Mouse (Mus musculus): Measurements from ENCODE around the gene Fam240a. TPM values are rescaled to one million over a fixed set of nuclear protein-coding genes. Genes with fewer than 3 reads are reported as not detected.
A peak's percentile ranks its signal among the peaks of the same experiment; 100 is the strongest.

Gene Fam240a
- not detected in 2 replicates for polyA plus RNA-seq (2016; fragmentation: Nextera tagmentation; extraction: Ambion mirVana)

- Histone ChIP-seq H3K27ac (no peak within 1 kb of the TSS), H3K4me3 (no peak within 1 kb of the TSS), H3K9me3 (replicated peaks) (no peaks in the 10 kb centered on the region), H3K4me1 (peaks cover 5% of the 10 kb centered on the region; the same call in 1 of the 2 replicates), H3K36me3 (no peaks in the 10 kb centered on the region), H3K27me3 (ENCODE audit: low read depth, poor library complexity, severe bottlenecking) (no peaks in the 10 kb centered on the region)
- WGBS = 90% methylated on average over 7 of the region's 7 CpGs
- no peak for DNase-seq (ENCODE audit: low spot score)
These were observed at the start of gene Fam240a for GRCm38 (mm10) chr9:110916786-110917185. Gene Fam240a (minus strand): TSS chr9:110916861.

DNA sequence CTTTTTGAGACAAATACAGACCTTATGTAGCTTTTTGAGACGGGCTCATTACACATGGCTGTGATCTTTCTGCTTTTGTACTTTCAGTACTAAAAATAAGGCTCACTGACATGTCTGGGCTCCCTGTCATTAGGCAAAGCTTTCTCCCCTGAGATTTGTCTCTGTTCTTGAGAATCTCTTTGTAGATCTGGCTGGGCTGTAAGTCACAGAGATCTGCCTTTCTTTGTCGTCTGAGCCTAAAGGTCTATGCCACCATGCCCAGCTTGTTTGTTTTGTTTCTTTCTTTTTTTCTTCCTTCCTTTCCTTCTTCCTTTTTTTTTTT, 49.2 kb upstream of the Fam240a start:
- Histone ChIP-seq H3K27me3 (ENCODE audit: low read depth, poor library complexity, severe bottlenecking) (no peaks in the 10 kb centered on the region), H3K4me3 (no peak overlapping the region), H3K4me1 (no peaks in the 10 kb centered on the region), H3K27ac (no peak overlapping the region), H3K36me3 (no peaks in the 10 kb centered on the region), H3K9me3 (replicated peaks) (no peaks in the 10 kb centered on the region)
- 83% methylated on average over 2 of the region's 2 CpGs for WGBS
- no peak for DNase-seq (ENCODE audit: low spot score)

GRCm38 (mm10) chr9:110965062-110965909, 48.6 kb upstream of the Fam240a start:
- H3K36me3 ChIP-seq = no peaks in the 10 kb centered on the region
- no peak for DNase-seq (ENCODE audit: low spot score)
- H3K9me3 ChIP-seq (replicated peaks) = no peaks in the 10 kb centered on the region
- H3K4me1 ChIP-seq = no peaks in the 10 kb centered on the region
- no peak overlapping the region for H3K4me3 ChIP-seq
- WGBS = 91% methylated on average over 22 of the region's 22 CpGs
- no peaks in the 10 kb centered on the region for H3K27me3 ChIP-seq (ENCODE audit: low read depth, poor library complexity, severe bottlenecking)
- no peak overlapping the region for H3K27ac ChIP-seq

- Histone ChIP-seq H3K27ac (no peak overlapping the region), H3K4me1 (no peaks in the 10 kb centered on the region), H3K27me3 (ENCODE audit: low read depth, poor library complexity, severe bottlenecking) (no peaks in the 10 kb centered on the region), H3K4me3 (no peak overlapping the region), H3K9me3 (replicated peaks) (no peaks in the 10 kb centered on the region), H3K36me3 (no peaks in the 10 kb centered on the region)
- 93% methylated on average over 8 of the region's 8 CpGs for WGBS
- DNase-seq (ENCODE audit: low spot score) = no peak
These were observed 47.0 kb upstream of the Fam240a start for GRCm38 (mm10) chr9:110963566-110964115.

- H3K27ac ChIP-seq = no peak overlapping the region
- WGBS = 97% methylated on average over 8 of the region's 8 CpGs
- no peak for DNase-seq (ENCODE audit: low spot score)
- H3K4me3 ChIP-seq = no peak overlapping the region
- H3K36me3 ChIP-seq = no peaks in the 10 kb centered on the region
- H3K4me1 ChIP-seq = peaks cover 5% of the 10 kb centered on the region; the same call in 1 of the 2 replicates
- peaks cover under 1% of the 10 kb centered on the region; the same call in 1 of the 2 replicates for H3K27me3 ChIP-seq (ENCODE audit: low read depth, poor library complexity, severe bottlenecking)
- no peaks in the 10 kb centered on the region for H3K9me3 ChIP-seq (replicated peaks)
These were observed 44.7 kb upstream of the Fam240a start for GRCm38 (mm10) chr9:110961386-110961785.

GRCm38 (mm10) chr9:110960230-110961149, 43.8 kb upstream of the Fam240a start:
- no peak for DNase-seq (ENCODE audit: low spot score)
- H3K4me1 ChIP-seq = peaks cover 5% of the 10 kb centered on the region; the same call in 1 of the 2 replicates
- no peak overlapping the region for H3K27ac ChIP-seq
- H3K4me3 ChIP-seq = no peak overlapping the region
- no peaks in the 10 kb centered on the region for H3K36me3 ChIP-seq
- whole genome bisulfite sequencing = 86% methylated on average over 13 of the region's 13 CpGs
- no peaks in the 10 kb centered on the region for H3K9me3 ChIP-seq (replicated peaks)
- H3K27me3 ChIP-seq (ENCODE audit: low read depth, poor library complexity, severe bottlenecking) = peaks cover 9% of the 10 kb centered on the region

DNA sequence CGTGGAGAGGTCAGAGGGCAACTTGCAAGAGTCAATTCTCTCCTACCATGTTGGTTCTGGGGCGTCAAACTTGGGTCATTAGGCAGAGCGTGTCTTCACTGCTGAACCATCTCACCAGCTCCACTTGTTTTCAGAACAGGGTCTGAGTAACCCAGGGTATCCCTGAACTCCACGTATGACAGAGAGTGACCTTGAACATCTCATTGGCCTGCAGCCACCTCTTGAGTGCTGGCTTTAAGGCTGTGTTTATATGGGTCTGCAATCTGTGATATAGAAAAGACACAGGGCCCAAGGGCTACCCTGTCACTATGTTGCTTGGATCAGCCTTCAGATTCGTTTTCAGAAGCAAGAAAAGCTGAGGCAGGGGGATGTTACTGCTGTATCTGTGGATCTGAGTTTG, 43.0 kb upstream of the Fam240a start:
- Histone ChIP-seq H3K36me3 (no peaks in the 10 kb centered on the region), H3K27ac (no peak overlapping the region), H3K4me1 (peaks cover 5% of the 10 kb centered on the region; the same call in 1 of the 2 replicates), H3K27me3 (ENCODE audit: low read depth, poor library complexity, severe bottlenecking) (peaks cover 18% of the 10 kb centered on the region), H3K4me3 (no peak overlapping the region), H3K9me3 (replicated peaks) (no peaks in the 10 kb centered on the region)
- no peak for DNase-seq (ENCODE audit: low spot score)
- 91% methylated on average over 5 of the region's 5 CpGs for WGBS

DNA sequence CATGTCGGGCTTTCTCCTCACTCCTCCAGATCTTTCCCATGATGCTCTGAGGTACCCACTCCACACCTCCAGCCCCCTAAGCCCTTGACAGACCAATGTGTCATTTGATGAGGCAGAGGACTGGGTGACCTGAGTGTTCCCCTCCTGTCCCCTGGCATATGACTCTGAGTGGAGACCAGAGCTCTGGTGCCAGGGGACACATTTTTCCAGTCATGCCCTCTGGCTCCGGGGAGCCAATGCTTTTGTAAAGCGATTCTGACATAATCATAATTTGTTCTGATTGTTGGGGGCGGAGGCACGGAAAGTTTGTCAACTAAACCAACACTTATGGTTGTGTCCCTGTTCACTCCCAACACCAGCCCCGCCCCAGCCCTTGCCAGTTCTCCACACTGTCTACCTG, 39.3 kb upstream of the Fam240a start:
- H3K9me3 ChIP-seq (replicated peaks) = no peaks in the 10 kb centered on the region
- no peaks in the 10 kb centered on the region for H3K36me3 ChIP-seq
- 91% methylated on average over 6 of the region's 6 CpGs for WGBS
- H3K4me1 ChIP-seq = peaks cover 16% of the 10 kb centered on the region
- H3K27me3 ChIP-seq (ENCODE audit: low read depth, poor library complexity, severe bottlenecking) = peaks cover 55% of the 10 kb centered on the region
- no peak for DNase-seq (ENCODE audit: low spot score)
- no peak overlapping the region for H3K27ac ChIP-seq
- H3K4me3 ChIP-seq = no peak overlapping the region

DNA sequence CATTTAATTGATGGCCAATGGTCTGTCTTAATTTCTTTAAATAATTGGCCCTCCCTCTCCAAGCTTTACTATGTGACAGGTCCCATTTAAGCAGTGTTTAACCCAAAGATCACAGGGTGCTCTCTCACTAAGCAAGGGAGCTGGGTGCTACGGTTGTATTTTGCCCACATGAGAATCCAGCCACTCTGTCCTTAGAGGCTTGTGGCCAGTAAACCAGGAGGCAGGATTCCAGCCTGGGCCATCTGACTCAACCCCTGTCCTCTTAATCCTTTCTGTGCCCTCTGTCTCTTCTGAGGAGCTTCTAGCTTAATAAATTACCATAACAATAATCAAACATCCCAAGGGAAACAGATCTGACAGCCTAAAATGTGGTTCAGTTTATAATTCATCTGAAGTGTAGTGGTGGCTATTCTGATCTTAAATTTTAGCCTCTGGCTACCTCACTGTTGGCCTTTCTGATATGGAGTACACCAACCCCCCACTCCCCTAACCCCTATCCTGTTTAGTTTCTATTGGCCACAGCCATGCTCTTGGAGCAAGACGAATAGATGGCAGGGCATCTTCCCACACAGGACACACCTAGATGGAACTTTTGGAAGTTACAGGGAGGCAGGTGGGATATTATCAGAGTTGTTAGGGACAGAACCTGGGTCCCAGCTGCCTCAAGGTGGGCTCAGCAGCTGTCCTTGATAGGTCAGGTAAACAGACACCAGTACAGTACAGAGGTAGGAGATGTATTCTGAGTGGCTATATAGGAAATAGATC, 38.2 kb upstream of the Fam240a start:
- peaks cover 57% of the 10 kb centered on the region for H3K27me3 ChIP-seq (ENCODE audit: low read depth, poor library complexity, severe bottlenecking)
- WGBS = 51% methylated on average over 2 of the region's 2 CpGs
- DNase-seq (ENCODE audit: low spot score) = no peak
- H3K4me1 ChIP-seq = peaks cover 16% of the 10 kb centered on the region
- no peaks in the 10 kb centered on the region for H3K9me3 ChIP-seq (replicated peaks)
- no peaks in the 10 kb centered on the region for H3K36me3 ChIP-seq
- H3K27ac ChIP-seq = no peak overlapping the region
- H3K4me3 ChIP-seq = no peak overlapping the region

- peak overlapping the region; percentile 63 for H3K4me3 ChIP-seq
- peak overlapping the region; percentile 63; the same call in 1 of the 2 replicates for H3K27ac ChIP-seq
- peaks cover 63% of the 10 kb centered on the region for H3K27me3 ChIP-seq (ENCODE audit: low read depth, poor library complexity, severe bottlenecking)
- H3K4me1 ChIP-seq = peaks cover 16% of the 10 kb centered on the region
- no peaks in the 10 kb centered on the region for H3K9me3 ChIP-seq (replicated peaks)
- H3K36me3 ChIP-seq = no peaks in the 10 kb centered on the region
- WGBS = under 1% methylated on average over 44 of the region's 44 CpGs
- peak; percentile 74 for DNase-seq (ENCODE audit: low spot score)
These were observed 37.1 kb upstream of the Fam240a start for GRCm38 (mm10) chr9:110953550-110954461.

DNA sequence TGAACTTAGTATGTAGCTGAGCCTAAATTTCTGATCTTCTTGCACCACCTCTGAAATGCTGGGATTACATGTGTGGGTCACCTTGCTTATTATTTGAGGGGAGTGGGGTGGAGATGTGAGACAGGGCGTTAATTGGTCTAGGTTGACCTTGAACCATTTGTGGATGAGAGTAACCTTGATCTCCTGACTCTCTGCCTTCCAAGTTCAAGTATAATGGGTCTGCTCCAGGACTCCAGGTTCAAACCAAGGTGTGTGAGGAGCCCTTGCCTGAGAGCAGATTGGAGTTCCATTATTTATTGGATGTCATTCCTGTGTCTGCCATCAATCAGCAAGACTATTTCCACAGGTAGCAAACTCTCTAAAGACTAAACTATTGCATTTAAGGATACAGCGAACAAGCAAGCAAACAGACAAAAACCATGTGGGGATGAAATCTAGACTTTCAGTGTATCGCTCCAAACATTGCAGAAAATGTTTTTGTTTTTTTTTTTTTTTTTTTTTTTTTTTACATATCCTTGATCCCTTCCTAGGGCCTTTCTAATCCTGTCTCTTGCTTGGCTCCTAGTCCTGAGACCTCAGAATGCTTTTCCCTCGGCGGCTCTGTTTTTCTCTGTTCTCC, 36.4 kb upstream of the Fam240a start:
- Histone ChIP-seq H3K27ac (no peak overlapping the region), H3K4me1 (peaks cover 13% of the 10 kb centered on the region), H3K4me3 (peak overlapping the region; percentile 63), H3K27me3 (ENCODE audit: low read depth, poor library complexity, severe bottlenecking) (peaks cover 69% of the 10 kb centered on the region), H3K36me3 (no peaks in the 10 kb centered on the region), H3K9me3 (replicated peaks) (no peaks in the 10 kb centered on the region)
- DNase-seq (ENCODE audit: low spot score) = no peak
- 43% methylated on average over 5 of the region's 5 CpGs for WGBS

All from limb, embryonic 10.5 days (tissue).